Mouse (Mus musculus): ENCODE measurements around the gene Rimkla.

DNA sequence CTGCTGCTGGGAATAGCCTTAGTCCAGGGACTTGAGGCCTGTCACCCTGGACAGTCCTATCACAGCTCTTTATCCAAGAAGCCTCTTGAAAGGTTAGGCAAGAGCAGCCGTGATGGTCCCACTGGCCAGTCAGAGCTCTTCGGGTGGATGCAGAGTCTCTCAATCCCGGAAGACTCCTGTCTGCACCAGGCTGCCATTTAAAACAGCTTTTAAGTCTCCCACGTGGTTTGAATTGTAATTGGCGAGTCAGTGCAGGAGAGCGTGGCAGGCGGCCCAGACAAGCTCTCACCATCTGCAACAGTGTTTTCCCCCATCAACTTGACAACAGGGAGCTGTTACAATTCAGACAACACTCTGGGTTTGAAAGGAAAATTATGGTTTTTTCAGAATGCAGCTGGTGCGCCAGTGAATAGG, 31.7 kb downstream of the Rimkla start:
- TF ChIP-seq POLR2A (IDR thresholded peaks at IDR 0.05; ENCODE audit: low read depth, low read length) (no peak), CTCF (conservative IDR thresholded peaks at IDR 0.05; ENCODE audit: insufficient read depth, insufficient read length, low read depth, low read length) (no peak)
